Mouse (Mus musculus) layer of hippocampus, postnatal 36 days (tissue): ENCODE results near the gene Ehd1. TPM values are rescaled to one million over a fixed set of nuclear protein-coding genes. Genes with fewer than 3 reads are reported as not detected.

Source experiments
- DNase-seq, 2 experiments: peaks; one replicate each; pipeline ENCODE4 v3.0.0; 2022
- microRNA-seq, 2 experiments: library from miRNA; unstranded; fragments of <30 nt; microRNA quantifications; one replicate each; pipeline ENCODE4 v1.2.0; 2021
- total RNA-seq, 2 experiments: library from RNA; stranded (reverse); gene quantifications; 2 replicates each; pipeline ENCODE4 v1.2.3; 2021

The Ehd1 gene
- total RNA-seq, 2 experiments from 2014 or later, result 72.8 to 82.2 TPM

DNA sequence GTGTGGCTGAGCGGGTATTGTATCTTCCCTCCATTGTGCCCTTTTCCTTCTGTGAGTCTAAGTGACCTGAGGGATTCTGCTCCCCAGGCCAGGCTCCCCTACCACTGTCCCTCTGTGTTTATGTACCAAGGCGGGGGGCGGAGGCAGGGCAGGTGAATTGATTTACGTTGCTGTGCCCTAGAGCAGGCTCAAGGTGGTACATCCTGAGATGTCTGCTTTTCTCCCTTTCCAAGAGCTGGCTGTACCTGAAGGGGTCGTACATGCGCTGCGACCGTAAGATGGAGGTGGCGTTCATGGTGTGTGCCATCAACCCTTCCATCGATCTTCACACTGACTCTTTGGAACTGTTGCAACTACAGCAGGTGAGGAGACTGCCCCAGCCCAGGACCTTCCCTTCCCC lies 60.4 kb downstream of the Ehd1 start:
- DNase-seq, result no peak

DNA sequence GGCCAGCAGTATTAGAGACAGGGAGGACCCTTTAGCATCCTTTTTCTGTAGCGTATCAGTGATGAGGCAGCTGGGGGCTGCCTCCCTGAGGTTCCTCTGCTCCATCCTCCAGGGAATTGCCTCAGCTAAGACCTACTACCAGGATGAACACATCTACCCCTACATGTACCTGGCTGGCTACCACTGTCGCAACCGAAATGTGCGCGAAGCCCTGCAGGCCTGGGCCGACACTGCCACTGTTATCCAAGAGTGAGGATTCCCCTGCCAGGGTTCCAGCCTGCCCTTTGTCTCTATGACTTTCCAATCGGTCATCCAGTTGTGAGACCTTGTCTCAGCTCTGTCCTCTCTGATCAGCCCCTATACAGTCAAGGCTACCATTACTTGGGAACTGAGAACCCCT lies 61.6 kb downstream of the Ehd1 start:
- DNase-seq, result no peak

DNA sequence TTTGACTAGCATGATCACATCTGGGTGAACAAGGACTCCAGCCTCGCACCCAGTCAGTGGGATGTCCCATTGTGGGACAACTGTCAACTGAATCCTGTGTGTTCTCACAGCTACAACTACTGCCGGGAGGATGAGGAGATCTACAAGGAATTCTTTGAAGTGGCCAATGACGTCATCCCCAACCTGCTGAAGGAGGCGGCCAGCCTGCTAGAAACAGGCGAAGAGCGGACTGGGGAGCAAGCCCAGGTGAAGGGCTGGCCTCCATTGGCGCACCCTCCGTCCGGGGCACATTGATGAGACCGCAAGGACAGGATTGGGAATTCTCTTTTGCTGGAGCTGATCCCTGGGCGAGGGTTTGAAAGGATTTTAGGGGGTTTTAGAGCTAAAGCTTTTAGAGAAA lies 62.2 kb downstream of the Ehd1 start:
- DNase-seq, result no peak

DNA sequence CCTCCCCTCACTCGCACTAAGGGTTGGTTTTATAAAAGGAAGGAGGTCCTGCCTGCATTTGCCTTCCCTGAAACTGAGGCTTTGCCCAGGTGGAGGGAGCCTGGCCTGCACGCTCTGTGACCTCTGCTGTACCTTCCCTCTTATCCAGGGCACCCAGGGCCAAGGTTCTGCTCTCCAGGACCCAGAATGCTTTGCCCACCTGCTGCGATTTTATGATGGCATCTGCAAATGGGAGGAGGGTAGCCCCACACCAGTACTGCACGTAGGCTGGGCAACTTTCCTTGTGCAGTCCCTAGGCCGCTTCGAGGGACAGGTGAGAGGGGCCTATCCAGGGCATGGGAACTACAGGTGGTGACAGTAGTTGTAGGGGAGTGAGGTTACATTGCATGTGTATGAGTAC lies 62.7 kb downstream of the Ehd1 start:
- no peak for DNase-seq

DNA sequence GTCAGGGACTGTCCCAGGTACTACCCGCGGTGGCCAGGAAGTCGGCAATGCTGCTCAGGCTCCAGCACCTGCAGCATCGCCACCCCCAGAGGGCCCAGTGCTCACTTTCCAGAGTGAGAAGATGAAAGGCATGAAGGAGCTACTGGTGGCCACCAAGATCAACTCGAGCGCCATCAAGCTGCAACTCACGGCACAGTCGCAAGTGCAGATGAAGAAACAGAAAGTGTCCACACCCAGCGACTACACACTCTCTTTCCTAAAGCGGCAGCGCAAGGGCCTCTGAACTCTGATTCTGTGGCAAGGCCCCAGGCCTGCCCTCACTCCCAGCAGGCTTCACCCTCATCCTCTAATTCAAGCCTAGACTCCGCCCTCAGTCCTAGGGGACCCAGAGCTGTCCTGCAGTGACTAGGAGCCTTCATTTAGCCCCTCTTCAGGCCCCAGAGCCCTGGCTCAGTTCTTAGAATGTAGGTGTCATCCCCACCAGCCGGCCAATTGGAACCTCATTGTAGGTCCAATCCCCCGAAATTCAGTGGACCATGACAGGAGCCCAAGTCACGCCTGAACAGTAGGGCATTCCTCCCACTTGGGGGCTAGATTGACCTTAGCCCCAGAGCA lies 63.5 kb downstream of the Ehd1 start:
- DNase-seq, result no peak

DNA sequence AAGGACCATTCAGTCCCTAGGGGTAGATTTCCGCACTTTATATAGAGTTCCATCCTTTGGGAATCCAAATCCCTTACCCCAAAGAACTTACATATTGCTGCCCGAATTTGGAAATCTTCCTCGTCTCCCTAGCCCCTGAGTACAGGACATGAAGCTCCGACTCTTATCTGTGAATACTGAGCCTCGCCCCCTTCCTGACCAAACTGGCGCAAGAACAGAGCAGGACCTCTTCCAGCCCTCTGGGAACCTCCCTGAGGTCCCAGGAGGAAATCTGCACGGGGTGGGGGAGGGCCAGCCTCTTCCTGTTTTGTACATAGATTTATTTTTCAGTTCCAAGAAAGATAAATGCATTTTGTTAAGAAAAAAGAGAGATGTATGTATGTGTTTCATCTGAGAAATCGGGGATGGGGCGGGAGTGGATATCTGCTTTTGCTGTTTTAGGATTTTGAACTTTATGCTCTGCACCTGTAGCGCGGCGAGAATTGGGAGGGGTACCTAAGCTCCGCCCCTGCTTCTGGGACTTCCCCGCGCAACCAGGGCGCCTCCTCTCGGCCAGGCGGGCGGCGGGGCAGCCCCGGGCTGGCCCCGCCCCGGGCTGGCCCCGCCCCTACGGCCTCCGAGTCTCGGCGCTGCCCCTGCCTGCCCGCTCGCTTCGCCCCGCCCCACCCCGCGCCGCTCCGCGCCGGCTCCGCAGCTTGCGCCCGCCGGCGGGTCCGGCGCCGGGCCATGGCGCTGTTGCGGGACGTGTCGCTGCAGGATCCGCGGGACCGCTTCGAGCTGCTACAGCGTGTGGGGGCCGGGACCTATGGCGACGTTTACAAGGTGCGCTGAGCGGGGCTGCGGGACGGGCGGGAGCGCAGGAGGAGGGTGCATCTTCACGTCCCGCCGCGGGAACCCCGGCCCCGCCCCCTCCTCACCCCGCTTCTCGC lies 64.3 kb downstream of the Ehd1 start, which contains the start of gene Map4k2:
TSS of gene Map4k2 (plus strand) at position 612 of the 929 bp plus-strand sequence.
- peak; percentile 69 to 78 for DNase-seq

DNA sequence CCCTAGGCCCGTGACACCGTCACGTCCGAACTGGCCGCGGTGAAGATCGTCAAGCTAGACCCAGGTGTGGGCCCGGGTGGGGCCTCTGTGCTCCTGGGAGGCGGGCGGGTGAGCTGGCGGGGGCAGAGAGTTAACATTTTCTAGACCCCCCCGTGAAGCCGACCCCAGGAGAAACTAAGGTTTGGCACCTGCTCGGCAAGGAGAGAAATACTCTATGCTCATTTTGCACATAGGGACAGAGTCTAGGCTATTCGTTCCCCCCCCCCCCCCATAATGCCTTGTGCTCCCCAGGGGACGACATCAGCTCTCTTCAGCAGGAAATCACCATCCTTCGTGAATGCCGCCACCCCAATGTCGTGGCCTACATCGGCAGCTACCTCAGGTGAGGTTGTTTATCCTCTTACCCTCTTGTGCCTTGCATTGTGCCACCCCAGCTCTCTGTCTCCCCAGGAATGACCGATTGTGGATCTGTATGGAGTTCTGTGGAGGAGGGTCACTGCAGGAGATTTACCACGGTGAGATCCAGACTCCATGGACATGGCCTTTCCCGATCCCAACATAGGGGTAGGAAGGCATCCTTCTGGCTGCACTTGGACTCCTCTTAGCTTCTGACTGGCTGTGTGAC lies 65.0 kb downstream of the Ehd1 start:
- DNase-seq, result no peak

DNA sequence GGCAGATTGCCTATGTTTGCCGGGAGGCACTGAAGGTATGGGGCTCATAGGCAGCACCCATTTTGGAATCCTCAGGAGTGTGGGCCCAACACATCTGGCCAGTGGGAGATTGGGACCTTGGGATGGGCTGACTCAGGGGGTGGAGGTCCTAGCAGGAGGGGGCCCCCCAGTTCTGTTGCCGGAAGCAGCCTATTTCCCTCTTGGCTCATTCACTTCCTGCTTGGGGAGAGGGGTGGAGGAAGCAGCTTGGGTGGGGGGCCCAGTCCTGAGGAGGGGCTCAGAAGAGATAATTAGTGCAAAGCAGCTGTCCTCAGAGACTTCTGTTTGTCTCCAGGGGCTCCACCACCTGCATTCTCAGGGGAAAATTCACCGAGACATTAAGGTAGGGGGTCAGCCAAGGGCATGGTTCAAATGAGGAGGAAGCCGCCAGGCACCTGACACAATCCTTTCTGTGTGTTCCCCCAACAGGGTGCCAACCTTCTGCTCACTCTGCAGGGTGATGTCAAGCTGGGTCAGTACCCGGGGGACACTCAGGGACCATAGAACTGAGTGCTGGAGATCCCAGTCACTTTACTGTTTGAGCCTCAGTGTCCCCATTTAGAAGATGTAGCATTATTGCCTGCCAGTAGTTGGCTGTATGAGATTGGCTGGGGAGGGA lies 65.9 kb downstream of the Ehd1 start:
- no peak for DNase-seq

DNA sequence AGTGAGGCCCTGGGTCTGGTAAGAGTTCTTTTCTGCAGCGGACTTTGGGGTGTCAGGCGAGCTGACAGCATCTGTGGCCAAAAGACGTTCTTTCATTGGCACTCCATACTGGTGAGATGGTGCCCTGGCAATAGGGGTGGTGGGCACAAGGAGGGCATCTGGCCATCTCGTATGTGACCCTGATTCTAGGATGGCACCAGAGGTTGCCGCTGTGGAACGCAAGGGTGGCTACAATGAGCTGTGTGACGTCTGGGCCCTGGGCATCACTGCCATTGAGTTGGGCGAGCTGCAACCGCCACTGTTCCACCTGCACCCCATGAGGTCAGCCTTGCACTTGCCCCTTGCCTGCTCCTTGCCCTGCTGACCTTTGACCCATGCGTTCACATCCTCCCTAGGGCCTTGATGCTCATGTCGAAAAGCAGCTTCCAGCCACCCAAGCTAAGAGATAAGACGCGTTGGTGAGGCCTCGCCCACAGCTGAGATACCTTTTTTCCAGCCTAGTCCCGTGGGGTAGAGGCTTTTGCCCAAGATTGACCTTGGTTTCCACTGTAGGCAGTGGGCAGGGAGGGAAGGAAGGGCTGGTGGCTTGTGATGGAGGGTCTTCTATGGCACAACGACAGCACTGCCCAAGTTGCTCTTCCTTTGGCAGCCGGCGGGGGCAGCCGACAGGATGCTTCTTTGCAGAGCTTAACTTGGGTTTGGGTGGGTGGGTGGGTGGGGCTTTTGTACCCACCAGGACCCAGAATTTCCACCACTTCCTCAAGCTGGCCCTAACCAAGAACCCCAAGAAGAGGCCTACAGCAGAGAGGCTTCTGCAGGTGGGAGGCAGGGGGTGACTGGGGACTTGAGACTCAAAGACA lies 66.8 kb downstream of the Ehd1 start:
- DNase-seq, result no peak

DNA sequence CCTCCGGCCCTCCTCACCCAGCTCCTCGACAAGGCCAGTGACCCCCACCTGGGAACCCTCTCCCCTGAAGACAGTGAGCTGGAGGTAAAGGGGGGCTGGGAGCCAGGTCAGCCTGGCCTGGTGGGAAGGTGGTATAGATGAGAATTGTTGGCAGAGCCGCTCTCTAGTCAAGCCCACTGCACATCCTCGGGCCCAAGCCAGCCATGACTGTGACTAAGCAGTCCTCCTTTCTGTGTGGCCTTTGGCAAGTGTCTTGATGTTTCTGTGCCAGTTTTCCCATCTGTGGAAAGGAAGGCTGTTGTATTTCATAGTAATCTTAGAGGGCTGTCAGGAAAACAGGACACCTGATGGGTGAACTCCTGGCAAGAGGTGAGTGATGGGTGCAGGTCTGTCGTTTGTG lies 67.5 kb downstream of the Ehd1 start:
- no peak for DNase-seq

DNA sequence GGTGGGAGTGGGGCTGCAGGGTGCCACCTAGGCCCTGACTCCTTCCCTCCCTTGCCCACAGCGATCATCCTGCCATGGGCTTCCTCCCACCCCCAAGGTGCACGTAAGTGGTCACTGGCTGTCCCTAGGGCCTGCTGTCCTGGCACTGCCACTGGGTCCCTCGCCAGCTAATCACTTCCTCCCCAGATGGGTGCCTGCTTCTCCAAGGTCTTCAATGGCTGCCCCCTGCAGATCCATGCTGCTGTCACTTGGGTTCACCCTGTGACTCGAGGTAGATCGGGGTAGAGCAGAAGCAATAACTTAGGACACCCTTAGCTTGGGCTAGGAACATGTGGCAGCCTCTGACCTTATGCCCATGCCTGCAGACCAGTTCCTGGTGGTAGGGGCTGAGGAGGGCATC lies 69.5 kb downstream of the Ehd1 start:
- no peak for DNase-seq

DNA sequence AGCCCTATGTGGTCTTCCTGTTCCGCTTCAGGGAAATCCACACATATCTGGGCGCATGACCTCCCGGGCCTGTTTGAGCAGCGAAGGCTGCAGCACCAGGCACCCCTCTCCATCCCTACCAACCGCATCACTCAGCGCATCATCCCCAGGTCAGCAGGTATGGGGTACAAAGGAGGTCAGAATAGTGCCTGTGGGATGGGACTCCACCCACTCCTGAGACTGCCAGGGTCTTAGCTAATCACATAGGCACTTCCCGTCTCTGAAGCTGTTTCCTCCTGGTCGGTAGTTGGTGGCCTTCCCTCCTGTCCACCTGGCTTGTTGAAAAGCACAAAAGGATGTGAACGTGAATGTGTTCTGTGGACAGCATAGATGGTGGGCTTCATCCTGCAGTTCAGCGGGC lies 70.1 kb downstream of the Ehd1 start:
- no peak for DNase-seq

DNA sequence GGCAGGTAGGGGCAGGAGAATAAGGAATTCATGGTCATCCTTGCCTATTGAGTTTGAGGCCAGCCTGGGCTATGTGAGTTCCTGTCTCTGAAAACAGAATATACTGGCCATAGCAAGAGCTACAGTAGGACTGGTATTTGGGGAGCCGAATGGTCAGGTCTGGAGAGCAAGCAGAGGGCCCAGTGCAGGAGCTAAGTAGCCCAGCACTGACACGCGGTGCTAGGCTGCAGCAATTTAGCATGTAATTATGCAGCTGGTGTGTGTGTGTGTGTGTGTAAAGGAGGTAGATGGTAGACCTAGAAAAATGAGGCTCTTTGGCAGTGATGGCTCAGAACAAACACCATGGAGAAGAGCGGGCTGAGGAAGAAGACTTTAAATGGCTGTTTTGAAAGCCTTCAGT lies 71.1 kb downstream of the Ehd1 start:
- no peak for DNase-seq

DNA sequence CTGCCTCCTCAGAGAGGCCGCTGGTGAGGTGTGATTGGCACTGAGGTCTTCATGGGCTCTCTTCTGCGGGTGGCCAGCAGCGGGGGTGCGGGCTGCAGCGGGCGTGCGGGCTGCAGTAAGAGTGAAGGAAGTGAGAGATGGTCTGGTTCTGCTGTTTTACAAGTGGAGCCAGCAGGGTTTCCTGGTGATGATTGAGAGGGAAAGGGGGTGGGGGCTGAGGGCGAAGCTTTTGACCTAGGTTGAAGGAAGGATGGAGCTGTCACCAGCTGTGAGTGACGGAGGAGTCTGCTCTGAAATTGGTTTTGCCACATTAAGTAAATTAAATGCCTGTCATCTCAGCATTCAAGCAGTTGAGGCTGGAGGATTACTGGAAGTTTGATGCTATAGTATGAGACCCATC lies 72.2 kb downstream of the Ehd1 start:
- no peak for DNase-seq

DNA sequence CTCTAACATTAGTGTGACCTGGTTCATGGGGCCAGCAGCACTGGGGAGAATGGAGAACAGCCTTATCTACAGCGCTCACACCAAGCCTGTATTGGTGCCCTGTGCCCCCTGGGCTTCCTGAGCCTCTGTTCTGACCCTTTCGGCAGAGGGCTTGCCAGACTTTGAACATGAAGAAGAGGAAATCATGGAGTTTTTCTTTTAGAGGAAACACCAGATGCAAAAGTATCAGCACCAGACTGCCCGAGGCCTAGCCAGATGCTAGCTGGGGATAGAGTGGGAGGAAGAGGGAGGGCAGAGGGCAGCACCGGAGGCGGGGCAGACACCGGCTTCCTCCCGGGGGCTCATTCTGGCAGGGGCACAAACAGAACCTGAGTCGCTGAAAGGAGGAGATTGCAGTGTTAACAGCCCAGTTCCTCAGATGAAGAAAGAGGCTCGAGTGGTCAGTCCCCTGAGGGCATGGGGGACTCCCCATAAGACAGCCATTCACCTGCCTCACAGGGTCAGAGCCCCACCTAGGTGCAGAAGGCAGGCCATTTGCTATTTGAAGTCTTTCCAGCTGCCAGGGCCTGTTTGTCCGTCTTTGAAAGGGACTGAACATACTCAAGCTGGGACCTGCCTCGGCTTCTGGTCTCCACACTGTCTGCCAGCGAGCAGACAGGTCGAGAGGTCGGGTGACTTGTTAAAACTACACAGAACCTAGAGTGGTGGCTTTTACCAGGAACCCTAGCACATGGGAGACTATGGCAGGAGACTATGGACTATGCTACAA lies 72.9 kb downstream of the Ehd1 start:
- DNase-seq, result no peak

Small RNA genes lying within 50 kb of the gene (microRNA-seq; reads per million reads assigned to microRNA genes)
- gene Mir192 (13.1 to 66.0 reads per million in 2 experiments), gene Mir194-2 (18.2 to 34.9 reads per million in 2 experiments), gene Mir6989 (2.3 to 3.9 reads per million in 2 experiments)

Other genes with a start within 250 kb of the Ehd1 start
- 10 to 100 TPM; 46.4 to 52.3 TPM for gene Syvn1, start 230.1 kb upstream of the Ehd1 start, total RNA-seq
- 10 to 100 TPM; 46.8 to 47.9 TPM for gene Mrpl49, start 218.9 kb upstream of the Ehd1 start, total RNA-seq
- gene Fau, start 218.9 kb upstream of the Ehd1 start, total RNA-seq, result 100 to 1,000 TPM; 676 to 701 TPM
- gene Znhit2, start 215.5 kb upstream of the Ehd1 start, total RNA-seq, result 10 to 100 TPM; 33.1 to 35.2 TPM
- gene Tm7sf2, start 208.4 kb upstream of the Ehd1 start, total RNA-seq, result 10 to 100 TPM; 26.4 to 34.2 TPM
- gene Vps51, start 199.5 kb upstream of the Ehd1 start, total RNA-seq, result 10 to 100 TPM; 85.3 to 88.8 TPM
- not detected for gene Tmem262, start 196.7 kb upstream of the Ehd1 start, total RNA-seq
- 1 to 10 TPM; 1.5 to 1.6 TPM for gene Gm28374, start 194.5 kb upstream of the Ehd1 start, total RNA-seq
- gene Zfpl1, start 191.8 kb upstream of the Ehd1 start, total RNA-seq, result 10 to 100 TPM; 39.6 to 40.3 TPM
- under 1 TPM; 0.17 to 0.43 TPM for gene Cdca5, start 191.7 kb upstream of the Ehd1 start, total RNA-seq
- gene AC131692.1, start 182.3 kb upstream of the Ehd1 start, total RNA-seq, result not detected
- under 1 TPM in 1 of 2 experiments, not detected in 1; 0.12 TPM for gene Naaladl1, start 170.9 kb upstream of the Ehd1 start, total RNA-seq
- 10 to 100 TPM; 14.7 to 14.9 TPM for gene Sac3d1, start 158.1 kb upstream of the Ehd1 start, total RNA-seq
- 10 to 100 TPM; 40.2 to 42.5 TPM for gene Snx15, start 148.4 kb upstream of the Ehd1 start, total RNA-seq
- under 1 TPM; 0.28 to 0.60 TPM for gene Batf2, start 135.7 kb upstream of the Ehd1 start, total RNA-seq
- 10 to 100 TPM; 69.1 to 73.2 TPM for gene Arl2, start 135.2 kb upstream of the Ehd1 start, total RNA-seq
- gene Majin, start 92.3 kb upstream of the Ehd1 start, total RNA-seq, result not detected
- gene Gpha2, start 50.3 kb upstream of the Ehd1 start, total RNA-seq, result not detected
- gene Ppp2r5b, start 40.9 kb upstream of the Ehd1 start, total RNA-seq, result 100 to 1,000 TPM; 135 to 137 TPM
- 10 to 100 TPM; 31.3 to 34.0 TPM for gene Atg2a, start 35.1 kb upstream of the Ehd1 start, total RNA-seq
- gene Cdc42bpg, start 29.7 kb downstream of the Ehd1 start, total RNA-seq, result 1 to 10 TPM; 4.3 to 6.9 TPM
- gene Men1, start 58.3 kb downstream of the Ehd1 start, total RNA-seq, result 10 to 100 TPM; 63.3 to 69.8 TPM
- 10 to 100 TPM; 74.9 to 87.7 TPM for gene Map4k2, start 64.4 kb downstream of the Ehd1 start, total RNA-seq
- 100 to 1,000 TPM; 188 to 222 TPM for gene Sf1, start 87.0 kb downstream of the Ehd1 start, total RNA-seq
- gene Pygm, start 107.7 kb downstream of the Ehd1 start, total RNA-seq, result 10 to 100 TPM; 18.3 to 22.1 TPM
- gene Rasgrp2, start 122.6 kb downstream of the Ehd1 start, total RNA-seq, result 10 to 100 TPM; 23.8 to 34.5 TPM
- gene Nrxn2, start 142.0 kb downstream of the Ehd1 start, total RNA-seq, result 100 to 1,000 TPM; 399 to 414 TPM